Mouse (Mus musculus) spleen, embryonic (tissue): Measurements from ENCODE around the gene Tnnc1.

Experiments used
- CTCF ChIA-PET: fragments of 350-600 bp; sonication (Branson Sonifier 250); formaldehyde crosslinking; loops from one replicate; lab custom pipeline; 2022; lab: Charles Lee

Gene Tnnc1

GRCm38 (mm10) chr14:31208084-31208483, at the start of gene Tnnc1:
TSS of gene Tnnc1 (plus strand) at chr14:31208312.
- CTCF ChIA-PET, result interaction anchor here (0.6 to 0.7 kb wide), 2 partner anchors 11 to 399 kb away, joined by 3 to 6 read pairs; no protein-coding TSS in a partner anchor

DNA sequence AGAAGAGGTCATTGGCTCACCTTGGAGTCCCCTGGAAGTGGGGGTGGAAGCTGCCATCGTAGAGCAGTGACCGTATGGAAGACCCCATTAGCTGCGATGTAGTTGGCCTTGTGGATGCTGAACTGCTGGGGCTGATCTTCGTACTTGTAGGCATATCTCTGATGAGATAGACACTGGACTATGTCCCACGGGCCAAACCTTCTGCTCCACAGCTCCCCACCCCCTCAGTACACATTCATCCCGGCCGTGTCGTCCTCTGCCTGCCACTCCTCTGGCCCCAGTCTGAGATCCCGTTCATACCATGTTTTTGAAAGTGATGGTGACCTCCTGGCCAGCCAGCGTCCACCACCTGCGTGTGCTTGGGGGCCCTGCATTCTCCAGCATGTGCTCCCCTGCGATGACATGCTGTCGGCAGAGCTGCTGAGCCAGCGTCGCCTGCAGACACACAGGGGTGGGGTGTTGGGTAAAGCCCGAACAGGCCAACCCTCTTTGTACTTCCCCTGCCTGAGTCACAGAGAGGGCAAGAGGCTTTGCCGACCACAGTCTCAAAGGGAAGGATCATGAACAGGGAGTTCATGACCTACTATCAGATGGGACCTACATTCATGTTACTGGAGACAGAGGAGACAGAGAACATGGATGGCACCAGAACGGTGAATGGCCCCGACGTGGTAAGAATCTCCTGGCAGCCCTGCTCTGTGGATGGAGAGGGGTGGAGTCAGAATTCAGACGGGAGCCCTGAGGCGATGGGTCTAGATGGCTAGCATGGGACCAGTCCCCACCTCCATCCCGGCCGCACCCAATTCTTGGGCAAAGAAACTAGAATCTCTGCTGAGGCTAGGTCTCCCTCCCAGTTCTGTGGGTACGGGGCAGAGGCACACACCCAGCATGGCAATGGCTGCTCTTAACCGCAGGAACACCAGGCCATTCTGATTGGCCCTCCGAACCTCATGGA, 47.6 kb upstream of the Tnnc1 start:
- CTCF ChIA-PET, result no interaction called here

GRCm38 (mm10) chr14:31161191-31161590, 46.9 kb upstream of the Tnnc1 start:
- CTCF ChIA-PET, result no interaction called here

- CTCF ChIA-PET, result no interaction called here
Observed at GRCm38 (mm10) chr14:31161638-31162037, 46.5 kb upstream of the Tnnc1 start.

DNA sequence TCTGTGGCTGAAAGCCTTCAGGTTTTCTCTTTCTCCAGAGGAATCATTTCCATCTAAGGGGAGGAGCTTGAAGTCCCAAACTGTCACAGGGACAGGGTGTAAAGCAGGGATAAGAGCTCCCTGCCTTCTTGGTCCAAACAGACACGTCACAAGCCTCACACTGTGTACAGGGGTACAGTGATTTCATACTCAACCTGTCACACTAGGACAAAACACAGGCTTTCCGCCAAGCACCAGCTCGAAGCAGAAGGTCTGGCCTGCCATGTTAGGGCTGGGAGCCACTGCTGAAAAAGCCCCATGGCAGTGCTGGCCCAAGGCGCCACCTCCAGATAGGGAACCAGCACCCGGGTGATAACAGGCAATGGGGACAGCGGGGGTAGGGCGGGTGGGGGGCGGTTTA, 44.0 kb upstream of the Tnnc1 start:
- CTCF ChIA-PET, result no interaction called here

DNA sequence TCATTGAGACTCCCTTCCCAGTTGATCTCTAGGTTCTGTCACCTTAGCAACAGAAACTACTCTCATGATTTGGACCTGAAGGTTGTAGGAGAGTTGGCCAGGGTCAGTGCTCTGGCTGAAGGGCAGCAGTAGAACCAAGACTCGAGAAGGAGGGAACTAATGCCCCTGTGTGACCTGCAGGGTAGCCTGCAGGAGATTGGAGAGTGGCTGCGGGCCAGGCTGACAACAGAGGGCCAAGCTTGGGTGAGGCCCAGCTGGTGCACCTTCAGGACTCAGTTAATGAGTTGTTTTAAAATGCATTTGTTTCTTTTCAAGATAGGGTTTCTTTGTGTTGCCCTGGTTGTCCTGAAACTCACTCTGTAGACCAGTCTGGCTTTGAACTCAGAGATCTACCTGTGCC, 43.1 kb upstream of the Tnnc1 start:
- CTCF ChIA-PET, result no interaction called here

GRCm38 (mm10) chr14:31165458-31165857, 42.7 kb upstream of the Tnnc1 start:
- CTCF ChIA-PET, result no interaction called here

- CTCF ChIA-PET, result no interaction called here
Observed at GRCm38 (mm10) chr14:31165991-31166630, 42.0 kb upstream of the Tnnc1 start.

- CTCF ChIA-PET, result no interaction called here
Observed at GRCm38 (mm10) chr14:31166827-31167226, 41.3 kb upstream of the Tnnc1 start.

DNA sequence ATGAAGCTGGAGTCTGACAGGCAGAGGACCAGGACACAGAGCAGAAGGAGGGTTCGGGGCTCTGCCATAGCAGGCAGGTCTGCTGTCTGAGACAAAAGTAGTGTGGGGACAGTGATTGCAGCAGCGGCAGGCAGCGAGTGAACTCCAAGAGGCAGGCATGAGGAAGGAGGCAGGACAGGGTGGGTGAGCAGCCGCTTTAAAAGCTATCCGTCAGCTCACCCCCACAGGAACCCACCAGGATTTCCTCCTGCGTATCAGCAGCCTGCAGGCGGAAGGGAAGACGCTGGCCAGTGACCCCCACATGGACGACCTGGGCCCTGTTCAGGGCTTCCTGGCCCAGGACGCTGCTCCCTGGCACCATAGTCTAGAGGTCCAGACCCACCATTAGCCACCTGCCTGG, 39.7 kb upstream of the Tnnc1 start, which contains the start of gene Stab1:
Gene Stab1, minus strand, starts transcription at position 217 of the 400 bp plus-strand sequence.
- CTCF ChIA-PET, result no interaction called here

GRCm38 (mm10) chr14:31169508-31169907, 38.6 kb upstream of the Tnnc1 start:
- CTCF ChIA-PET, result no interaction called here

DNA sequence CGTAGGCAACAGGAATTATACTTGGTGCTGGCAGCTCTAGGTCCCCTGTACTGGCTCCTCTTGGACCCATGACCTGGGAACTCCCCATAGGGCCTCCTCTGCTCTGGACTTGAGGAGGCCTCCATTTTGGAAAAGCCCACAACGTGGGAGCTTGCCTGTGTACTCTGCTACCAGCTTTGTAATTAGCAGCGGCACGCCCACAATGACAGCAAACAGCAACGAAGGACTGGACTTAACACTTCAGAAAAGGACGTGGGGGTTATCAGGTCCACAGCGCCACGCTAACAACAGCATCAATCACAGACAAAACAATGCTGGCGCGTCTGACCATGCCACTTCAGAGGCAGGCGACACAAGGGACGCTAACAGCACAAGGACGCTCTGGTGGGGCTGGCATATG, 37.1 kb upstream of the Tnnc1 start:
- CTCF ChIA-PET, result no interaction called here

- CTCF ChIA-PET, result no interaction called here
Observed at GRCm38 (mm10) chr14:31171386-31171785, 36.7 kb upstream of the Tnnc1 start.

DNA sequence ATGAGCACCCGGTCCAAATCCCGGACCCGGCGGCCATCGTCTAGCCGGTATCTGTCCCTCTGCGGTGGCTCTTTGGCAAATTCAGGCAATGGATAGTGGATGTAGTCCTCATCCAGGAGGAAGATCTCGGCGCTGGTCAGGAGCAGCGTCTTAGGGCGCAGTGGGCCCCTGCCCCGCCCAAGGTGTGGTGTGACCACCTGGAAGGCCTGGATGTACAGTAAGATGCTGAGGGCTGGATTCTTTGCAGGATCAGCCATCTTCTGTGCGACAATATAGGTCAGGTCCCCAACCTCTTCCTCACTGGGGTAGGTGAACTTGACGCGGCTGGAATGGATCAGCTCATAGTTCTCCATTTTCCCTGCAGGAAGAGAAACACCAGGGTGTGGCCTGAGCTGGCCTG, 36.3 kb upstream of the Tnnc1 start:
- CTCF ChIA-PET, result no interaction called here

DNA sequence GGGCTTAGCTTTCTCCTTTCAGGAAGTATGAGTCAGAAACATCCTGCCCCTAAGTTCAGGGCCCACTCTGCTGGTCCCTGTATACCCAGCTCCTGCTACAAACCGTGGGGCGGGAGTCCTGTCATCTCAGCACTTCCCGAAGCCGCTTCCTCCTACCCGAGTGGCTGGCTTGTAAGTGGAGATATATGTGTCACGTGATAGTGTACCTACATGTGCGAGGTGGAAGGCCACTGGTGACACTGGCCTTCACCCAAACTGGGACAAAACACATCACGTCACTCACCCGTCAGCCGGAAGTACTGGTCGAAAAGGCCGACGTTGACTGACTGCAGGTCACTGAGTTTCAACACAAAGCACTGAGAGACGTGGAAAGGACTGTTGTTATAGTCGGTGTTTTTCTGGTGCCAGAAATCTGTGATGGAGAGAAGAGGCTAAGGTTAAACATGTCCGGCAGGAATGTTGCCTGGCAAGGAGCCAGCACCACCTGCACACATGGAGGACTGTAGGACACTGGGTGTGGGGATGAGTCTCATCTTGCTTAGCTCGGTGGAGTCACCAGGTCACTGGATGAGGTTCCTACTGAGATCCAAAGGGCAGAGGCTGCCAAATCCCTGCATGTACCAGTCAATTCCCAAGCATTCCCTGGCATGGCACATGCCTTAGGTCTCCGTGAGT, 35.2 kb upstream of the Tnnc1 start:
- CTCF ChIA-PET, result no interaction called here

GRCm38 (mm10) chr14:31173537-31173936, 34.6 kb upstream of the Tnnc1 start:
- CTCF ChIA-PET, result no interaction called here

- CTCF ChIA-PET, result no interaction called here
Observed at GRCm38 (mm10) chr14:31177287-31177686, 30.8 kb upstream of the Tnnc1 start.

GRCm38 (mm10) chr14:31177715-31178114, 30.4 kb upstream of the Tnnc1 start:
- CTCF ChIA-PET, result no interaction called here

GRCm38 (mm10) chr14:31179677-31180365, 28.3 kb upstream of the Tnnc1 start:
- CTCF ChIA-PET, result no interaction called here

GRCm38 (mm10) chr14:31181512-31181911, 26.6 kb upstream of the Tnnc1 start:
- CTCF ChIA-PET, result no interaction called here

- CTCF ChIA-PET, result no interaction called here
Observed at GRCm38 (mm10) chr14:31182786-31183290, 25.3 kb upstream of the Tnnc1 start.
